Mouse (Mus musculus): ENCODE results near the gene Trnau1ap.
"Not testable (repeated sequence)": the region's sequence is repeated elsewhere in the genome, so short reads cannot be mapped to it uniquely, and the experiment has no call there.

Trnau1ap gene

GRCm38 (mm10) chr4:132344403-132345134 lies 15.2 kb upstream of the Trnau1ap start:
- no peak for DNase-seq (ENCODE audit: low read depth)

DNA sequence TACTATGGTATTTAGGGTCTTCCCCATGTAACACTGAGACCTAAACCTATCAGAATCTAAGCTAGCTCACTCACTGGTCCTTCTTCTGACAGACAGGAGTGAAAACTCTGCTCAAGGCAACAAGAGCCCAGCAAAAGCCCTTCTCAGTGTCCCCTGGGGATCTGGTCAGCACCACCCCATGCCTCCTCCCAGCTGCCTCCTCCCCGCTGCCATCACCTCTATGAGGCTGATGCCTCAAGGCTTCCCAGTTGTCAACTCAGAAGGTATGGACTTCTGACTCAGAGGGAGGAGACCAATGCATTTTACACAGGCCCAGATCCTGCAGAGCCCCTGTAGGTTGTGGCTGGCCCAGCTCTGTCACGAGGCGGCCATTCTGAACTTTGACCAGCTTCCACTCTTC lies 12.1 kb upstream of the Trnau1ap start:
- no peak for DNase-seq (ENCODE audit: low read depth)

GRCm38 (mm10) chr4:132338943-132339342 lies 9.6 kb upstream of the Trnau1ap start:
- no peak for DNase-seq (ENCODE audit: low read depth)

GRCm38 (mm10) chr4:132332880-132333279 lies 3.5 kb upstream of the Trnau1ap start:
- DNase-seq (ENCODE audit: low read depth), result no peak

DNA sequence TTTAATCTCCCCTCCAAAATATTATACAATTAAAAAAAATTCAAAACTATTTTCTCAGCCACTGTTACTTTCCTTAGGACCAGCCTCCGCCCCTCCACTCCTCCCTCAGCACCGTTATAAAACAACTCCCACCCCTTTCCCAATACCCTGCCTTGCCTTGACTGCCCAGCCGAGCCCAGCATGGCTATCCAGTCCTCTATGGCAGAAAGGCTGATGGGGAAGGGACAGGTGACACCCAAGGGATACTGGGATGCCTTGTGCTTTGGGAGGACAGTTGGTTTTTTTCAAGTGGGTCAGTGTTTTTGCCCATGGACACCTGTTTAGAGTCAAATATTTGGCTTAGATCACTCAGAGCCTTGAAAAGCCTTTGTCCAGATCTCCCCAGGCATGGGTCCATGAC lies 2.6 kb upstream of the Trnau1ap start:
- DNase-seq (ENCODE audit: low read depth), result no peak

GRCm38 (mm10) chr4:132329835-132330354 lies 557 bp upstream of the Trnau1ap start:
- DNase-seq (ENCODE audit: low read depth), result no peak

DNA sequence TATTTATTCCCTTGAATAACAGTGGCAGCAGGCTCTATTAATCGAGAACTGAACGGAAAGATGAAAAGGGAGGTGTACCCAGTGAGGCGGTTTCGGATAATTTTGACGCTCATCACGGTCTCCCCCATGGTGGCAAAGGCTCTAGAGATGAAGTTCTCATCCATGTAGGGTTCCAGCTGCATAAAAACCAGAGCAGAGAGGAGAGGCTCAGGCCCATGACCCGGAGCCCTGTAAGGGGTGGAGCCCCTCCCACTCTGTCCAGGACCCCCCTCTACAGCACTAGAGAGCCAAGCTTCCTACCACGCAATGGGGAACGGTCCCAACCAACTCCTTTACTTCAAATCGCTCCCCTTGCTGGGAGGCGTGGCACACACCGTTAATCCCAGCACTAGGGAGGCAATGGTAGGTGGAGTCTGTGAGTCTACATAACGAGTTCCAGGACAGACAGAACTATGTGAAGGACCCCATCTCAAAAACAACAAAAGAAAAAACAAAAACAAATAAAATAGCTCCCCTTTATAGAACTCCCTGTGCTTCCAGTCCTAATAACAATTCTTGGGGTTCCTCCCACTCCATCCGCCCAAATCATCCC lies 851 bp downstream of the Trnau1ap start:
- DNase-seq (ENCODE audit: low read depth), result no peak

GRCm38 (mm10) chr4:132326481-132326880 lies 2.9 kb downstream of the Trnau1ap start:
- DNase-seq (ENCODE audit: low read depth), result no peak

DNA sequence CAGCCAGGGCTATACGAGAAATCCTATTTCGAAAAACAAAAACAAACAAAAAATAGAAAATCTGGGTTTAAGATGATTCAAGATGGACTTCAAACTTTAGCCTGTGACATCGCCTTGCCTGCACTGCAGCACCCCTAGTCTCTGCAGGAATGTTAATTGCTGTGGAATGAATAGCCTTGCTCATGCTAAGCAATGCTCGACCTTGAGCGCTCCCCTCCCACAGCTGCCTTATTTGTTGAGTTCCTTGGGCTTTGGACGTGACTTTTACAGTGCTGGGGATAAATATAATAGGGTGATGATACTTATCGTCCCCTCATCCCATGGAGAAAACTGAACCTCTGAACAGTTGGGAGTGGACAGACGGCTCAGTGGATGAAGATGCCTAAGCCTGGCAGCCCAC lies 13.6 kb downstream of the Trnau1ap start:
- DNase-seq (ENCODE audit: low read depth), result no peak

- no peak for DNase-seq (ENCODE audit: low read depth)
Observed at GRCm38 (mm10) chr4:132312627-132313026, 16.7 kb downstream of the Trnau1ap start.

DNA sequence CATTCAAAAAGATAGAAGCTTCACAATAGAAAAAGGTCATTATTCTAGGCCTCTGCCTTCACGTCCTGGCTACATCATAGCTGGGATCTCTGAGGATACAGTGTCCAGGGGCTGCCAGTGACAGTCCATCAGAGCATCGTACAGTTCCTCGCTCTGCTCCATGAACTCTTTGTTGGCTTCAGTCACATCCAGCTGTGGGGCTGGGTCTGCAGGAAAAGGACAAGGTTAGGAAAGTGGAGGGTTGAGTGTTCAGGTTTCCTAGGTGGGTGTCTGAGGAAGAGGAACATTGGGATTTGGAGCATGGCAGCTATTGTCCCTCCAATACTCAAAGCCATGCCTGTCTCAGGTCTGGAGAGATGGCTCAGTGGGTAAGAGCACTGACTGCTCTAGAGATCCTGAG lies 17.5 kb downstream of the Trnau1ap start:
- DNase-seq (ENCODE audit: low read depth), result no peak

DNA sequence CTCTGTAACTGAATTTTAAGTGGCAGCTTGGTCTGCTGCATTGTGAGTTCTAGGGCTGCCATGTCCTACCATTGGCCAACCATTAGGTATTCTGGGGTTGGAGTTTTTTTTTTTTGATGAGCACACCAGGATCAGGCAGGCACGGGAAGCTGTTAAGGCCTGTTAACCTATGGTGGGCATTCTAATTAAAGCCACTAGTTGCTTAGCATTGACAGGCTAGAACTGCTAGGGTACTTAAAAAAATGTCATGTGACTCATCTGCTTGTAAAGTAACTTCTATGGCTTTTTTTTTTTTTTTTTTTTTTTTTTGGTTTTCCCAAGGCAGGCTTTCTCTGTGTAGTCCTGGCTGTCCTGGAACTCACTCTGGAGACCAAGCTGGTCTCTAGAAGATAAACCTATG lies 18.1 kb downstream of the Trnau1ap start:
- DNase-seq (ENCODE audit: low read depth), result no peak

- DNase-seq (ENCODE audit: low read depth), result no peak
Observed at GRCm38 (mm10) chr4:132309849-132310472, 19.4 kb downstream of the Trnau1ap start.

DNA sequence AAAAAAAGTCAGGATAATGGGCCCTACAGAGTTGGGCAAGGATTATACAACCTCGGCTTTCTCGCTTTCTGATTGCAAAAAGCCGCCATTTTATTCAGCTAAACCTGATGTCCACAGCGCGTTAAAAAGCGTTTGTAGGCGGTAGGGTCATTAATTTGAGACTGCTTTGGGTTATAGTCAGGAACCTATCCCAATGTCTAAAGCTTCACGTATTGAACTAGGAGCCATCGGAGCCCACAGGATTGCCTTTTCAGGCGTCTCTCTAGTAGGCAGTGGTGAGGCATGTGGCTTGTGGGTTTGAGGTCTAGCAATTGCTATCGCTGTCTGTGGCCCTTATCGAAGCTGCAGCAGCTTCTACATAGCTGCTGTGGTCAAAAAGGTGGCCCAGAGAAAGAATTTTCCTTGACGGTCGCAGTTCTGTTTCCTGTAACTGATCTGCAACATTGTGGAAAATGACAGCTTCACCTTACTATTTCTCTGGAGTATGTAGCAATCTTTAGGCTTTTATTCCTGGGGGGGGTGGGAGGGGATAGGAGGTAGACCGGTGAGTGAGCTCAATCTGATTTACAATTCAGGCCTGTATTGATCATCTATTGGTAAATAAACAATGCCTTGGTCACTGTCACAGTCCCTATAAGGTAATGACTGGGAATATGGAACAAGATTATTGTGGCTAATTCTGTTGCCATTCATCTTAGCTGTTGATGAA lies 20.0 kb downstream of the Trnau1ap start:
- DNase-seq (ENCODE audit: low read depth), result no peak

DNA sequence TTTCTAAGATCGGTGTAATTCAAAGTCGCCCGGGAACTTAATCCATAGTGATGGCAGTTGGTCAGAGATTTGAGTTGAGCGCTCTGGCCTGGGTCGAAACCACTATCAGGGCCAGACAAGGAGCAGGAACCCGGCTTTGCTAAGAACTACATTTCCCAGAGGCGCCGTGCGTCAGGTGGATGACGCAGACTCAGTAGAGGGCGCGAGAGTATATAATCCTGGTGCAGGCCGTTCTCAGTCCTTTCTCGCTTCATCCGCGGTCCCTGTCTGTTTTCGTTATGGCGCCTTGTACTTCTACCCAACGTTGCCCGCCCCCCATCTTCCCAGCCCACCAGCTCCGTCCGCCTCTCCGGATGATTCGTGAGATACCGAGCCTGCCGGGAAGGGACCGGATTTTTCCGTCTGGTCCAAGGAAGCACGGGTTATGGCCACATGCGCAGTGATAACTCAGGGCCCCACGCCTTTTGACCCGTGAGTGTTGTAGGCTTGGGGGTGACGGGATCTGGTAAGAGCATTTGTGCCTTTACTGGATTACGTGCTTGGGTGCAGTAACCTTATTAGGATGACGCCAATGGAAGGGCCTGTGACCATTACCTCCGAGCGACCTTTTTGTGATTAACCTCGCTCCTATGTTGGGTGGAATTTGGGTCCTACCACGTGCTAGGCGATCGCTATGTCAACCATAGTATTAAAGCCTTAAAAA lies 20.8 kb downstream of the Trnau1ap start:
- peak; percentile 84 for DNase-seq (ENCODE audit: low read depth)

GRCm38 (mm10) chr4:132306004-132306403 lies 23.3 kb downstream of the Trnau1ap start:
- no peak for DNase-seq (ENCODE audit: low read depth)

- DNase-seq (ENCODE audit: low read depth), result no peak
Observed at GRCm38 (mm10) chr4:132305276-132305675, 24.1 kb downstream of the Trnau1ap start.

GRCm38 (mm10) chr4:132303484-132303883 lies 25.9 kb downstream of the Trnau1ap start:
- not testable (repeated sequence) for DNase-seq (ENCODE audit: low read depth)

- DNase-seq (ENCODE audit: low read depth), result no peak
Observed at GRCm38 (mm10) chr4:132302939-132303479, 26.3 kb downstream of the Trnau1ap start, which contains the start of gene Rab42. Gene Rab42 (minus strand): TSS chr4:132303385.

DNA sequence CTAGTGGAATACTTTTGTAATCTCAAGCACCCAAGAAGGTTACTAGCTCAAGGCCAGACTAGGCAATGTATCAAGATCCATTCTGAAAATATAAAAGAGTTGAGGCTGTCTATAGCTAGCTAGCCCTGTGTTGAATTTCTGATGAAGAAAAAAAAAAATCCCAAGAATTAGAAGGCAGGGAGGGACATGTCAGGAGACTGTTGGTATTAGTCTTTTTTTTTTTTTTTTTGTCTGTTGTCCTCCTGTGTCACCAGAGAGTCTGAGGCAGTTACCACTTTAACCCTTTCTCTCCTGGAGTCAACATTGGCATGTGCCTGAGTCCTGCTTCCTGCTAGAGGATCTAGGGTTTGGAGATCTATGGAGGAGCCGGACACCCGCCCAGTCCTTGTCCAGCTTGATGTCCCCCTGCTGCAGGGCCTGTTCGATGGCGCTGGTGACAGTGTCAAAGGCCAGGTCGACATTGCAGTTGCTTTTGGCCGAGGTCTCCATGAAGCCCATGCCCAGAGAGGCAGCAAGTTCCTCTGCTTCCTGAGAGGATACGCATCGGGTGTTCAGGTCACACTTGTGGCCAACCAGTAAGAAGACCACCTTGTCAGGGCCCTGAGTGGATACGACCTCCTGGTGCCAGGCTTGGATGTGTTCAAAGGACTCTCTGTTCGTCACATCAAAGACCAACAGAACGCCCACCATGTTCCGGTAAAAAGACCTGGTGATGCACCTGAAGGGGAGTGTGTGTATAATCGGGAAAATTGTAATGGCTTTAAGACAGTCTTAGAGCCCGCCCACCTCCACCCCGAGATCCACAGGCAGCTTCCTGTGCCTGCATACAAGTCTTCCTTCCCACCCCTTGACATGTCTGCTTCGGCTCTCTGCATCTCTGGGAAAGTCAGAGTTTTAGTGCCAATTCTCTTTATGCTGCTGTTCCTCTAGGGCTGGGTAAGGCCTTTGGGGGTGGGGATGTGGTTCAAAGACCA lies 27.1 kb downstream of the Trnau1ap start:
- DNase-seq (ENCODE audit: low read depth), result no peak

All from c-Kit-positive CD71-negative TER-119-negative erythroid progenitor cells, embryonic 14.5 days (primary cell).